Mouse (Mus musculus) right cerebral cortex, adult 2 months (tissue): Measurements from ENCODE around the gene Exosc2.

Source experiments
- DNase-seq, 2 experiments: peaks; one replicate each; pipeline ENCODE4 v3.0.0; 2021 to 2022; ENCODE audit warnings: low spot score in 2 of 2

Exosc2 gene

DNA sequence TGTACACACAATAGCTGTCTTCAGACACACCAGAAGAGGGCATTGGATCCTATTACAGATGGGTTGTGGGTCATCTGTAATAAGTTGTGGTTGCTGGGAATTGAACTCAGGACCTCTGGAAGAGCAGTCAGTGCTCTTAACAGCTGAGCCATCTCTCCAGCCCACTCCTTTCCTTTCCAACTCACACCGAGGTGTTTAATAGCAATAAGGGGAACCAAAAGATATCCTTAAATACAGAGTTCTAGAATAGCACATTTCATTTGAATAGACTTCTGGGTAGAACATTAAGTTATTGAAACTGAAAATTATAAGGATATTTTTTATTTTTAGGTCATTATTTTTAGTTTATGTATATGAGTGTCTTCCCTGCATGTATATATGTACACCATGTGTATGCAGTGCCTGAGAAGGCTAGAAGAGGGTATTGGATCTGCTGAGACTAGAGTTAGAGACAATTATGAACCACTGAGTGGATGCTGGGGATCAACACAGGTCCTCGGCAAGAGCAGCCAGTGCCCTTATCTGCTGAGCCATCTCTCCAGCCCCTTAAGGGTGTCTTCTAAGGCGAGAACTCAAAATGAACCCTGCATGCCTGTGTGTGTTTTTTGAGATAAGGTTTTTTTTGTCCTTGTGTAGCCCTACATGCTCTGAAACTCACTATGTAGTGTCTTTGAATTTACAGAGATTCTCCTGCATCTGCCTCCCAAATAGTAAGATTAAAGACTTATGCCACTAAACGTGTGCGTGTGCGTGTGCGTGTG is 54.4 kb downstream of the Exosc2 start:
- no peak for DNase-seq

DNA sequence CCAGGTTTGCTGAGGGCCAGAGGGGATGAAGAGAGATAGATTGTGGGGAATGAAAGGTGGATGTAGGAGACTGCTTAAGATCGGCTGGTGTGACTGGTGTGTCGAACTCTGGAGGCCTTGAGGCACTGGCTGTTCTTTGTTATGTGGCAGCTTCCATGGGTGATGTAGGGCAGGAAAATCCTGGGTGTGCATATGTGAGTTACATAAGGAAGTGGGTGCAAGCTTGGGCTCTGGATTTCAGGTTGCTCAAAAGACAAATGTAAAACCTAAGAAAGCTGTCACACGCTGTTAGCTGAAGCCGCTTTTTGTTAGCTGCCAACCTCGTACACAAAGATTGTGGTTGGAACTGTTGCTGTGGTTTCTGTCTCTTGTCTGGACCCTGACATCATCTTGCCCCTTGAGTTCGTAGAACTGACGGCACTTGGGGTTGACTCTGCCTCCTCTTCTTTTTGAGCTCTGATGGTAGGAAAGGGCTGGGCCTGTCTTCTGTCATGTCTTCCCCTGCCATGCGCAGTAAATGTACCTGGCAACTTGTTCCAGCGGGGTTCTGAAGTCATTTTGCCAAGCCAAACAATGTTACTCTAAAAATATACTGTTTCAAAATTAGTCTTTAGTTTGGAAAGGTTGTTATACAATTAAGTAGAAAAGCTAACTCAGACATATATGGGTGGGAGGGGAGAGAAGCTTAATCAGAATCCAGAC is 57.2 kb downstream of the Exosc2 start:
- peak; percentile 34 to 48 for DNase-seq

DNA sequence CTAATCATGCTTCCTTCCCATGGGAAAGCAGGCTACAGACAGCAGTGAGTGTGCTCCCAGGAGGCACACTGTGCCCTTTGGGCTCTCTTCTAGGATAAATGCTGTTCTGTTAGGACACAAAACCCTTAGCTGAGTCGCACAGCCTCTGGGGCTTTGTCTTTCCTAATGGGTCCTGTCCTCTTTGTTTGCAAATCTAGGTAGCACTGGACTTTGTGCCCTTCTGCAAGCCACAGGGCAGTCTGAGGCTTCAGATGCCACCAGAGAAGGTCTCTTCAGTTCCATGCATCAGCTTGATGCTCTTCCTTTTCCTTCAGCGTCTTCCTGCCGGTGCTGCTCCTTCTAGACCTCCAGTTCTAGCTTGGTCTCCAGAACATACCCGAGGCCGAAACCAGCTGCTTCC is 60.1 kb downstream of the Exosc2 start:
- DNase-seq, result no peak
